Mouse (Mus musculus): ENCODE data around the gene Olfr109.

GRCm38 (mm10) chr17:37445180-37445579 is 13.5 kb upstream of the Olfr109 start, which contains the start of gene Olfr108:
- TF ChIP-seq CTCF (IDR thresholded peaks at IDR 0.05; ENCODE audit: low read depth), result no peak
- no peak for TF ChIP-seq EP300 (IDR thresholded peaks at IDR 0.05; ENCODE audit: low read depth)

Measured in heart, postnatal 0 days (tissue).